Mouse (Mus musculus) kidney, embryonic 16.5 days (tissue): ENCODE data around the gene Scd3. TPM values are rescaled to one million over a fixed set of nuclear protein-coding genes. Genes with fewer than 3 reads are reported as not detected.

ENCODE experiments used
- ATAC-seq: fragments of 200-750 bp; cut with Nextera tagmentation; 2 replicates; pipeline ENCODE4 v1.8.0; 2017; ENCODE audit warnings: moderate TSS enrichment; ENCODE audit not compliant: low FRiP score, low TSS enrichment
- H3K27ac ChIP-seq: fragments of 300-500 bp; sonication (generic); 2 replicates; pipeline ENCODE4 v1.5.1; 2014; ENCODE audit warnings: low read length
- H3K27me3 ChIP-seq: fragments of 300-500 bp; sonication (generic); 2 replicates; pipeline ENCODE4 v1.6.1; 2014; ENCODE audit warnings: low read length, control low read depth, mixed read lengths; ENCODE audit not compliant: insufficient read depth
- H3K36me3 ChIP-seq: fragments of 300-500 bp; sonication (generic); 2 replicates; pipeline ENCODE4 v1.6.1; 2014; ENCODE audit warnings: low read length, control low read depth, mixed read lengths; ENCODE audit not compliant: insufficient read depth
- H3K4me1 ChIP-seq: fragments of 300-500 bp; sonication (generic); 2 replicates; pipeline ENCODE4 v1.6.1; 2014; ENCODE audit warnings: low read length, control low read depth, mixed read lengths; ENCODE audit not compliant: insufficient read depth
- H3K4me2 ChIP-seq: fragments of 300-500 bp; sonication (generic); replicated peaks from 2 replicates; pipeline ENCODE4 v1.6.1; 2014; ENCODE audit warnings: low read depth, low read length
- H3K4me3 ChIP-seq: fragments of 300-500 bp; sonication (generic); 2 replicates; pipeline ENCODE4 v1.5.1; 2014; ENCODE audit warnings: mild to moderate bottlenecking, low read length
- H3K9ac ChIP-seq: fragments of 300-500 bp; sonication (generic); replicated peaks from 2 replicates; pipeline ENCODE4 v1.6.1; 2014; ENCODE audit warnings: low read length
- H3K9me3 ChIP-seq: fragments of 300-500 bp; sonication (generic); 2 replicates; pipeline ENCODE4 v1.6.1; 2016; ENCODE audit warnings: low read length, control low read depth
- WGBS: fragments of 180-500 bp; shearing (Covaris S2); extraction: QIAGEN DNeasy Blood & Tissue Kit; methylation state at CpG from one replicate; pipeline ENCODE4 v1.1.7; 2014; 5-methylcytosine and 5-hydroxymethylcytosine counted together
- polyA plus RNA-seq: library from polyadenylated mRNA; unstranded; fragments of >200 nt; fragmentation: Nextera tagmentation; extraction: Ambion mirVana; gene quantifications from 2 replicates; pipeline ENCODE4 v1.2.1, GENCODE M21; 2015

Gene Scd3
- polyA plus RNA-seq, 1 experiment from 2014 or later: 0.60 TPM

GRCm38 (mm10) chr19:44192342-44192741 lies 10.7 kb upstream of the Scd3 start, which contains the start of gene Pkd2l1:
Gene Pkd2l1, minus strand, starts transcription at chr19:44192442.
- no peak within 1 kb of the TSS for H3K27ac ChIP-seq
- no peaks in the 10 kb centered on the region for H3K36me3 ChIP-seq
- no peaks in the 10 kb centered on the region for H3K27me3 ChIP-seq
- H3K9me3 ChIP-seq: no peaks in the 10 kb centered on the region
- no peak for ATAC-seq
- no peak within 1 kb of the TSS for H3K4me3 ChIP-seq
- no peak within 1 kb of the TSS for H3K4me2 ChIP-seq
- H3K4me1 ChIP-seq: no peaks in the 10 kb centered on the region
- WGBS: 33% methylated on average over 3 of the region's 3 CpGs
- H3K9ac ChIP-seq: no peak within 1 kb of the TSS

GRCm38 (mm10) chr19:44193906-44194305 lies 9.2 kb upstream of the Scd3 start:
- Histone ChIP-seq H3K4me2 (no peak overlapping the region), H3K9me3 (no peaks in the 10 kb centered on the region), H3K4me1 (no peaks in the 10 kb centered on the region), H3K27me3 (no peaks in the 10 kb centered on the region), H3K9ac (no peak overlapping the region), H3K4me3 (no peak overlapping the region), H3K36me3 (no peaks in the 10 kb centered on the region), H3K27ac (no peak overlapping the region)
- 78% methylated on average over 7 of the region's 7 CpGs for WGBS
- ATAC-seq: no peak

- no peak for ATAC-seq
- Histone ChIP-seq H3K4me3 (no peak overlapping the region), H3K9me3 (no peaks in the 10 kb centered on the region), H3K4me2 (no peak overlapping the region), H3K9ac (no peak overlapping the region), H3K27me3 (no peaks in the 10 kb centered on the region), H3K4me1 (no peaks in the 10 kb centered on the region), H3K36me3 (no peaks in the 10 kb centered on the region), H3K27ac (no peak overlapping the region)
- WGBS: 19% methylated on average over 7 of the region's 7 CpGs
Observed at GRCm38 (mm10) chr19:44195138-44195537, 7.9 kb upstream of the Scd3 start.

- Histone ChIP-seq H3K4me1 (no peaks in the 10 kb centered on the region), H3K36me3 (no peaks in the 10 kb centered on the region), H3K27me3 (no peaks in the 10 kb centered on the region), H3K9ac (no peak overlapping the region), H3K9me3 (no peaks in the 10 kb centered on the region), H3K27ac (no peak overlapping the region), H3K4me2 (no peak overlapping the region), H3K4me3 (no peak overlapping the region)
- WGBS: 88% methylated on average over 10 of the region's 10 CpGs
- no peak for ATAC-seq
Observed at GRCm38 (mm10) chr19:44197053-44197852, 5.8 kb upstream of the Scd3 start.

GRCm38 (mm10) chr19:44198494-44198893 lies 4.6 kb upstream of the Scd3 start:
- Histone ChIP-seq H3K9ac (no peak overlapping the region), H3K36me3 (no peaks in the 10 kb centered on the region), H3K4me2 (no peak overlapping the region), H3K4me3 (no peak overlapping the region), H3K9me3 (no peaks in the 10 kb centered on the region), H3K4me1 (no peaks in the 10 kb centered on the region), H3K27me3 (no peaks in the 10 kb centered on the region), H3K27ac (no peak overlapping the region)
- WGBS: 88% methylated on average over 6 of the region's 6 CpGs
- ATAC-seq: no peak

GRCm38 (mm10) chr19:44198964-44199363 lies 4.1 kb upstream of the Scd3 start:
- Histone ChIP-seq H3K36me3 (no peaks in the 10 kb centered on the region), H3K4me1 (no peaks in the 10 kb centered on the region), H3K9ac (no peak overlapping the region), H3K27ac (no peak overlapping the region), H3K9me3 (no peaks in the 10 kb centered on the region), H3K4me2 (no peak overlapping the region), H3K4me3 (no peak overlapping the region), H3K27me3 (no peaks in the 10 kb centered on the region)
- no peak for ATAC-seq
- 87% methylated on average over 2 of the region's 2 CpGs for WGBS

GRCm38 (mm10) chr19:44207079-44207478 lies 4.0 kb downstream of the Scd3 start:
- Histone ChIP-seq H3K27me3 (no peaks in the 10 kb centered on the region), H3K9ac (no peak overlapping the region)
- 60% methylated on average over 2 of the region's 2 CpGs for WGBS

GRCm38 (mm10) chr19:44215255-44215654 lies 12.2 kb downstream of the Scd3 start:
- Histone ChIP-seq H3K9me3 (no peaks in the 10 kb centered on the region), H3K36me3 (no peaks in the 10 kb centered on the region), H3K4me1 (no peaks in the 10 kb centered on the region), H3K27me3 (no peaks in the 10 kb centered on the region), H3K9ac (no peak overlapping the region), H3K27ac (no peak overlapping the region), H3K4me3 (no peak overlapping the region), H3K4me2 (no peak overlapping the region)
- no peak for ATAC-seq
- WGBS: 74% methylated on average over 12 of the region's 12 CpGs

More at GRCm38 (mm10) chr19:44207079-44207478, 4.0 kb downstream of the Scd3 start:
- Histone ChIP-seq H3K4me2 (no peak overlapping the region), H3K36me3 (no peaks in the 10 kb centered on the region), H3K4me1 (no peaks in the 10 kb centered on the region), H3K27ac (no peak overlapping the region), H3K9me3 (no peaks in the 10 kb centered on the region), H3K4me3 (no peak overlapping the region)
- ATAC-seq: no peak

- WGBS: 59% methylated on average over 3 of the region's 3 CpGs
Observed at GRCm38 (mm10) chr19:44217958-44218525, 15.0 kb downstream of the Scd3 start.

GRCm38 (mm10) chr19:44225728-44226127 lies 22.7 kb downstream of the Scd3 start:
- Histone ChIP-seq H3K36me3 (no peaks in the 10 kb centered on the region), H3K4me2 (no peak overlapping the region), H3K27me3 (no peaks in the 10 kb centered on the region), H3K27ac (no peak overlapping the region), H3K4me3 (no peak overlapping the region), H3K4me1 (no peaks in the 10 kb centered on the region), H3K9me3 (no peaks in the 10 kb centered on the region), H3K9ac (no peak overlapping the region)
- ATAC-seq: no peak
- 85% methylated on average over 5 of the region's 5 CpGs for WGBS

More at GRCm38 (mm10) chr19:44217958-44218525, 15.0 kb downstream of the Scd3 start:
- Histone ChIP-seq H3K4me1 (no peaks in the 10 kb centered on the region), H3K9ac (no peak overlapping the region), H3K4me2 (no peak overlapping the region), H3K27ac (no peak overlapping the region), H3K4me3 (no peak overlapping the region), H3K36me3 (no peaks in the 10 kb centered on the region), H3K9me3 (no peaks in the 10 kb centered on the region), H3K27me3 (no peaks in the 10 kb centered on the region)
- ATAC-seq: no peak
